Mouse (Mus musculus) adrenal gland, adult (tissue): ENCODE results near the gene Per2.

Experiments used
- DNase-seq, 2 experiments: peaks; one replicate each; pipeline ENCODE4 v3.0.0; 2022 to 2023; ENCODE audit warnings: low spot score in 1 of 2; ENCODE audit not compliant: inconsistent age in 2 of 2

Per2 gene

DNA sequence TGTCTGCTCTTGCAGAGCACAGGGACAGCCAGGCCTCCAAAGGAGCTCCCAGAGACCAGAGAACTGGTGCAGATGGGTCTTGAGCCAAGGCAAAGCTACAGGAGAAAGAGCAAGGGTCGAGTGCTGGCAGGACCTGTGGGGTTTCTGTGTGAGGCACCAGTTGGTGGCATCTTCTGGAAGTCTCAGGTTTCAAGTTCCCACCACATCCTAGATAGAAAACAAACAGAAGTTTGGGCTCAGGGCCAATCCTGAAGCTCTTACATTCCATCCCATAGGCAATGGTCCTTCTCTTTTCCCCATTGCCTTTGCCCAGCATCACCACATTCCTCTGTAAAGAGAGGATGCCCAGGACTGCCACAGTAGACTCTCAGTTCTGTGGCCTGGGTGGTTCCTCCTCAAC is 54.1 kb downstream of the Per2 start:
- no peak for DNase-seq

DNA sequence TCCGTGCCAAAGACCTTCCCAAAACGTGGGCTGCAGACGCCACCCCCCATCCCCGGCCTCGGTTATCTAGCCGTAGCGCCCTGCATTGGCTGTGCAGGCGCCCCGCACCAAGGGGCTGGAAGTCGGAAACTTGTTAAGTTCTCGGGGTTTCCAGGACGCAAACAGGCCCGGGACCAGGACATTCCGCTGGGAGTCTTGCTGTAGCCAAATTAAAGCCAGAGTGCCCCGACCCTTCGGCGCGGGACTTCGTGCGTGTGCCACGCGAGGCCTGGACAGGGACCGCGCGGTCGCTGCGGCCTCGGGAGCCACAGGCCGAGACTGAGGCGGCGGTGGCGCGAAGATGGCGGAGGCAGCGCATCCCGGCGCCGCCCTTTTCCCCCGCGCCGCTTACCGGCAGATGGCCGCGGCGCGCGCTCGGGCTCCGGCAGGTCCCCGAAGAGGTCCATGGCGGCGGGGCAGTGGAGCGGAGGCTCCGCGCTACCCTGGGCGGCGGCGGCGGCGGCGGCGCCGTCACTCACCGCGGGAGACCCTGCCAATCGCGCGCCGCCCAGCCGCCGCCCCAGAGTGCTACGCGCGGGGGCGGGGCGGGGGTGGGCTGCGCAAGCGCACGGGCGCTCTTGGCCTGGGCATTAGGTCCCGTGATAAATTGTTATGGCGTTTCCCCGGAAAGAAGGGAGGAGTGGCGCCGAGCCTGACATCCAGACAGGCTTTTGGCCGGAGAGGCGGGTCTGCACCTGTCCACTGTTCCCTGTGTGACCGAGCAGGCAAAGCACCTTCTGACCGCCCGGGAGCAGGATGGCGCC is 60.7 kb downstream of the Per2 start, which contains the start of gene Ilkap:
TSS of gene Ilkap (minus strand) at position 556 of the 803 bp plus-strand sequence.
- peak; percentile 86 to 94 for DNase-seq

DNA sequence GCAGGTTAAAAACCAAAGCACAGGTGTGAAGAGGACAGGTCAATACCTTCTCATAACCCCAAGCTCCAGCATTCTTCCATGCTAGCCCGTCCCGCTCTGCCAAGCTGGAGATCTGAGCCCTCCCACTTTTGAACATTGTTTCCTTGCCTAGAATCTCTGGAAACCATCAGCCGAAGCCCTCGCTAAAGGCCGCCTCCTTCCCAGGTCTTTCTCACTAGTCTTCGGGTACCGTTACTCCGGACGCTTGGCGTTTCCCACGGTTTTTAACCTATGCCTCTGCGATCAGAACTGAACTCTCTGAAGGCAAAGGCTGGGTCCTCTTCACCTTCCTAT is 61.2 kb downstream of the Per2 start:
- peak in 1 of 2 experiments; percentile 37 for DNase-seq

DNA sequence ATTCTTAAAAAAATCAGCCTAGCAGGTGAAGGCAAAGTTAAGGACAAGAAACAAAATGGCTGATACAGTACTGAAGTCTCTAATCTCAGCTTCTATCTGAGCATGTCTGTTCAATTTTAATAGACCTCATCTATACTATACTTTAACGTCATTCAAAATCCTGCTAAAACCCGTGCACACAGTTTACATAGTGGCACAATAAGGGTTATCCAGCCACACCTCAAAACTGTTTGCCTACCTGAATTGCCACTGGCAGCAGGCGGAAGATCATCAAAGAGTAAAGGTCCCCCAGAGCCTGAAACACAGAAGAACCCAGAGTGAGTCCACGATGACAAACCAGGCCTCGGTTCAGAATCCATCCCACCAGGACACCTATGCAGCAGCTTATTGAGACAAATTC is 68.8 kb downstream of the Per2 start:
- no peak for DNase-seq

GRCm38 (mm10) chr1:91381091-91381471 is 78.0 kb downstream of the Per2 start:
- DNase-seq: no peak

- peak; percentile 72 to 91 for DNase-seq
These were observed 78.6 kb downstream of the Per2 start for GRCm38 (mm10) chr1:91380453-91381090.

- no peak for DNase-seq
These were observed 85.7 kb downstream of the Per2 start for GRCm38 (mm10) chr1:91373414-91373835.

GRCm38 (mm10) chr1:91370055-91370454 is 89.1 kb downstream of the Per2 start:
- peak; percentile 66 to 82 for DNase-seq

- no peak for DNase-seq
These were observed 89.7 kb downstream of the Per2 start for GRCm38 (mm10) chr1:91369408-91369807.

DNA sequence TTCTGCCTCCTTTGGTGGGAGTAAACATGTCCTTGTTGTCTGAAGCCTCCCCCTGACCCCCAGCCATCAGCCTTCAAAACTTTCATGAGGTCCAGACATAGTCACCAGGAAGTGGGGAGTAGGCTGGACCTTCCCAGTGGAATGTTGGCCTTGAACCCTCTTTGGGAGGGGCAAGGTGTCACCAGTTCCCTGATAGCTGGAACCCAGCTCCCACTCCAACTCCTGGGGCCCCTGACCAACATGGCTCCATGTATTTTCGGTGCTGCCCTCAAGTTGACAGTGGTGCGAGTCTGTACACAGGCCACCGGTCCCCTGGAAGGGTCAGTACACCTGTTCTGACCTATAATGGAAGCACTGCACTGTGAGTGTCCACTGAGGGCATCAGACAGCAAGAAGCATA is 91.8 kb downstream of the Per2 start:
- DNase-seq: no peak

DNA sequence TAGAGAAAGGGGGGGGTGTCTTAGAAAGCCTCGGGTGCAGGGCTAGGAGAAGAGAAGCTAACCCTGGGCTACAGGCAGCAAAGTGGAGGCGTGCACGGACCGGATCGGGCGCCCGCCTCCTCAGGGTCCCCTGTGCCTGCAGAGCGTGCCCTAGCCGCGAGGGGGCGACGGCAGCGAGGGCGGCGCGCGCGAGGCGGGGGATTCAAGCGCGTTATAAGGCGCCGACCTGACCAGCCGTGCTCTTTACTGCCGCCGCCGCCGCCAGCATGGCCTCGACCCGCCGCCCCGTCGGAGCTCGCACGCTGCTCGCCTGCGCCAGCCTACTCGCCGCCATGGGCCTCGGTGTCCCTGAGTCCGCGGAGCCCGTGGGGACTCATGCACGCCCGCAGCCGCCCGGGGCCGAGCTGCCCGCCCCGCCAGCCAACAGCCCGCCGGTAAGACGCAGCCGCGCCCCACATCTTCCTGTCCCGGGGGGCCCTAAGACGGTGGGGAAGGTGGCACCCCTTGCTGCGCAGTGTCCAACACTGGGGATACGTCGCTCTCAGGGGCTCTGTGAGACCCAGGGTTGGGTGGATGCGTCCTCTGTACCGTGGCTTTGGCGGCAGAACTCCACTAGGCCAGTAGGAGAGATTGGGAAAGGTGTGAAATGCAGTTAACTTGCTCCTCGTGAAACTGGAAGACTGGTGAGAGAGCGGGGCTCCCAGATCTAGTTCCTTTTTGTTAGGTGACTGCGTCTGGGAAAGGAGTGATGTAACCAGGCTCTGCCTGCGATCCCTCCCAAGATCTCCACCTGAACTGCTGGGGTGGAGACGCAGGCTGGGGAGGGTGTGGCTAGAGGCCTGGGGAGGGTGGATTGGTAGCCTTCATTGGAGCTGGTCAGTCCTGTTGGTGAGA is 92.7 kb downstream of the Per2 start, which contains the start of gene Erfe:
TSS of gene Erfe (plus strand) at position 216 of the 894 bp plus-strand sequence.
- DNase-seq: peak; percentile 78 to 91
